Mouse (Mus musculus) liver, embryonic 14.5 days (tissue): ENCODE results near the gene Cnnm2.

Source experiments
- CTCF ChIP-seq: IDR thresholded peaks from 2 replicates; pipeline ENCODE4 v1.5.1; 2016; ENCODE audit warnings: antibody characterized with exemption, low read depth, control low read depth
- EP300 ChIP-seq: IDR thresholded peaks from 2 replicates; pipeline ENCODE4 v1.6.1; 2016; ENCODE audit warnings: antibody characterized with exemption, low read depth

GRCm38 (mm10) chr19:46763932-46764762 is 2.8 kb downstream of the Cnnm2 start:
- TF ChIP-seq CTCF, result no peak
- TF ChIP-seq EP300, result no peak
